Mouse (Mus musculus): Measurements from ENCODE around the gene AC170998.1. TPM values are rescaled to one million over a fixed set of nuclear protein-coding genes. Genes with fewer than 3 reads are reported as not detected.

AC170998.1 gene
- 1.9 TPM for polyA plus RNA-seq (2014; fragmentation: Illumina TruSeq; extraction: RNeasy Lipid Tissue Mini Kit (QIAGEN cat#74804))

GRCm38 (mm10) chr17:28725783-28726182 is at the start of gene AC170998.1:
AC170998.1 (plus strand) TSS chr17:28726083.

GRCm38 (mm10) chr17:28689586-28690283 is 36.1 kb upstream of the AC170998.1 start, which contains the start of gene Slc26a8:
Slc26a8 (minus strand) TSS chr17:28690233.

GRCm38 (mm10) chr17:28690776-28691686 is 34.9 kb upstream of the AC170998.1 start, which contains the start of gene Mapk14:
Mapk14 (plus strand) TSS chr17:28691329.

GRCm38 (mm10) chr17:28769121-28769874 is 43.4 kb downstream of the AC170998.1 start, which contains the start of gene Mapk13:
Mapk13 (plus strand) TSS chr17:28769297.

Other genes starting within 250 kb of the AC170998.1 start
- 158 TPM for gene Fkbp5, start 208.6 kb upstream of the AC170998.1 start, polyA plus RNA-seq (2014; fragmentation: Illumina TruSeq; extraction: RNeasy Lipid Tissue Mini Kit (QIAGEN cat#74804))
- not detected for gene Armc12, start 195.3 kb upstream of the AC170998.1 start, polyA plus RNA-seq (2014; fragmentation: Illumina TruSeq; extraction: RNeasy Lipid Tissue Mini Kit (QIAGEN cat#74804))
- gene Clpsl2, start 176.7 kb upstream of the AC170998.1 start, polyA plus RNA-seq (2014; fragmentation: Illumina TruSeq; extraction: RNeasy Lipid Tissue Mini Kit (QIAGEN cat#74804)) = not detected
- gene Clps, start 165.3 kb upstream of the AC170998.1 start, polyA plus RNA-seq (2014; fragmentation: Illumina TruSeq; extraction: RNeasy Lipid Tissue Mini Kit (QIAGEN cat#74804)) = 0.97 TPM
- gene Lhfpl5, start 150.4 kb upstream of the AC170998.1 start, polyA plus RNA-seq (2014; fragmentation: Illumina TruSeq; extraction: RNeasy Lipid Tissue Mini Kit (QIAGEN cat#74804)) = not detected
- 139 TPM for gene Srpk1, start 103.4 kb upstream of the AC170998.1 start, polyA plus RNA-seq (2014; fragmentation: Illumina TruSeq; extraction: RNeasy Lipid Tissue Mini Kit (QIAGEN cat#74804))
- gene Slc26a8, start 35.9 kb upstream of the AC170998.1 start, polyA plus RNA-seq (2014; fragmentation: Illumina TruSeq; extraction: RNeasy Lipid Tissue Mini Kit (QIAGEN cat#74804)) = 0.97 TPM
- 42.5 TPM for gene Mapk14, start 34.8 kb upstream of the AC170998.1 start, polyA plus RNA-seq (2014; fragmentation: Illumina TruSeq; extraction: RNeasy Lipid Tissue Mini Kit (QIAGEN cat#74804))
- not detected for gene Mapk13, start 43.2 kb downstream of the AC170998.1 start, polyA plus RNA-seq (2014; fragmentation: Illumina TruSeq; extraction: RNeasy Lipid Tissue Mini Kit (QIAGEN cat#74804))
- 18.4 TPM for gene Brpf3, start 75.0 kb downstream of the AC170998.1 start, polyA plus RNA-seq (2014; fragmentation: Illumina TruSeq; extraction: RNeasy Lipid Tissue Mini Kit (QIAGEN cat#74804))
- gene Pnpla1, start 132.3 kb downstream of the AC170998.1 start, polyA plus RNA-seq (2014; fragmentation: Illumina TruSeq; extraction: RNeasy Lipid Tissue Mini Kit (QIAGEN cat#74804)) = not detected
- gene 4930539E08Rik, start 189.2 kb downstream of the AC170998.1 start, polyA plus RNA-seq (2014; fragmentation: Illumina TruSeq; extraction: RNeasy Lipid Tissue Mini Kit (QIAGEN cat#74804)) = not detected
- not detected for gene Pxt1, start 217.8 kb downstream of the AC170998.1 start, polyA plus RNA-seq (2014; fragmentation: Illumina TruSeq; extraction: RNeasy Lipid Tissue Mini Kit (QIAGEN cat#74804))
- gene Kctd20, start 225.9 kb downstream of the AC170998.1 start, polyA plus RNA-seq (2014; fragmentation: Illumina TruSeq; extraction: RNeasy Lipid Tissue Mini Kit (QIAGEN cat#74804)) = 54.1 TPM

All from ovary, adult 10 weeks (tissue).